Mouse (Mus musculus) thymus, adult 2 months (tissue): ENCODE measurements at regions not wholly inside any gene's neighbourhood (a gene's known extent, or its start where the extent isn't known, plus 50 kb on each side); places are given as distances from the start of the nearest gene placed in this dataset.
A peak's percentile ranks its signal among the peaks of the same experiment; 100 is the strongest.

ENCODE experiments used
- DNase-seq: peaks from one replicate; pipeline ENCODE4 v3.0.0; 2021
- H3K27ac ChIP-seq: fragments of 200-500 bp; 2 replicates; pipeline ENCODE4 v1.5.1; 2012; ENCODE audit warnings: low read length, control low read depth; ENCODE audit not compliant: control insufficient read depth, insufficient read depth
- H3K27me3 ChIP-seq: fragments of 200-500 bp; 2 replicates; pipeline ENCODE4 v1.6.1; 2012; ENCODE audit warnings: mild to moderate bottlenecking, low read length, moderate library complexity, mixed read lengths; ENCODE audit not compliant: control insufficient read depth, insufficient read depth
- H3K36me3 ChIP-seq: fragments of 200-500 bp; 2 replicates; pipeline ENCODE4 v1.6.1; 2012; ENCODE audit warnings: mild to moderate bottlenecking, low read length, moderate library complexity; ENCODE audit not compliant: control insufficient read depth, insufficient read depth
- H3K4me1 ChIP-seq: fragments of 200-500 bp; replicated peaks from 2 replicates; pipeline ENCODE4 v1.6.1; 2012; ENCODE audit warnings: low read length; ENCODE audit not compliant: control insufficient read depth, insufficient read depth
- H3K4me3 ChIP-seq: fragments of 200-500 bp; 2 replicates; pipeline ENCODE4 v1.5.1; 2012; ENCODE audit warnings: mild to moderate bottlenecking, low read length, control low read depth, moderate library complexity; ENCODE audit not compliant: control insufficient read depth, insufficient read depth
- CTCF ChIP-seq: fragments of 200-500 bp; IDR thresholded peaks from 2 replicates; pipeline ENCODE4 v1.5.1; 2012; ENCODE audit warnings: mild to moderate bottlenecking, control low read depth, low read length, moderate library complexity, borderline replicate concordance; ENCODE audit not compliant: control insufficient read depth, poor library complexity, insufficient read depth; ENCODE audit errors: extremely low read depth
- POLR2A ChIP-seq: fragments of 200-500 bp; IDR thresholded peaks from 2 replicates; pipeline ENCODE4 v1.6.1; 2012; ENCODE audit warnings: mild to moderate bottlenecking, low read length, control low read depth, moderate library complexity; ENCODE audit not compliant: control insufficient read depth, poor library complexity, insufficient read depth; ENCODE audit errors: extremely low read depth
- WGBS: fragments of 180-500 bp; shearing (Covaris S2); methylation state at CpG from one replicate; pipeline ENCODE4 v1.1.7; 2018; 5-methylcytosine and 5-hydroxymethylcytosine counted together

- Histone ChIP-seq H3K36me3 (no peaks in the 10 kb centered on the region), H3K4me1 (peaks cover 6% of the 10 kb centered on the region; the same call in 1 of the 2 replicates), H3K27me3 (no peaks in the 10 kb centered on the region), H3K27ac (no peak overlapping the region), H3K4me3 (no peak overlapping the region)
- WGBS = 94% methylated on average over 9 of the region's 9 CpGs
- no peak for TF ChIP-seq CTCF
- TF ChIP-seq POLR2A = no peak
- DNase-seq = no peak
Observed at GRCm38 (mm10) chr13:112192192-112192905, 95.9 kb upstream of the Ankrd55 start.

- H3K27ac ChIP-seq = no peak overlapping the region
- no peaks in the 10 kb centered on the region for H3K36me3 ChIP-seq
- H3K27me3 ChIP-seq = no peaks in the 10 kb centered on the region
- 88% methylated on average over 5 of the region's 5 CpGs for WGBS
- H3K4me3 ChIP-seq = no peak overlapping the region
- no peak for DNase-seq
- H3K4me1 ChIP-seq = peaks cover 8% of the 10 kb centered on the region; the same call in 1 of the 2 replicates
- TF ChIP-seq POLR2A = no peak
- no peak for TF ChIP-seq CTCF
Observed at GRCm38 (mm10) chr13:112193676-112194075, 94.6 kb upstream of the Ankrd55 start.

DNA sequence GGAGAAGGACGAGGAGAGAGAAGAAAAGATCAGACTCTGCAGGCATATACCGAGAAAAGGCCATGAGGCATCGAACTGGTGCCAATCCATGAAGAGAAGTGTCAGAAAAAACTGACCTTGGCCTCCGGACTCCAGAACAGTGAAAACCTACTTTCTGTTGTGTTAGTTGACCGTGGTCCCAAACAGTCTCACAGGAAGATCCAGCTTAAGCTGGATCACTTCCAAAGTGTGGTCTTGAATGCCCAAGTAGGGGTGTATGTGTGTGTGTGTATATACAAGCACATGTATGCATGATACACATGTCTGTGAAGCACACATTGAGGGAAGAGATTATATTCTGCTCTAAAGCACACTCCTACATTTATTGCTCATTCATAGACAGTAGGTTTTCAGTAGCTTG lies 93.3 kb upstream of the Ankrd55 start:
- no peaks in the 10 kb centered on the region for H3K27me3 ChIP-seq

GRCm38 (mm10) chr13:112196789-112197188 lies 91.5 kb upstream of the Ankrd55 start:
- Histone ChIP-seq H3K27me3 (no peaks in the 10 kb centered on the region), H3K27ac (no peak overlapping the region), H3K36me3 (no peaks in the 10 kb centered on the region), H3K4me1 (0 out of 2 replicates have a peak, but pooled peaks cover 3% of the 10 kb centered on the region), H3K4me3 (no peak overlapping the region)
- peak; percentile 46 for DNase-seq
- WGBS = 28% methylated on average over 13 of the region's 13 CpGs
- TF ChIP-seq CTCF (peak; percentile 59; the same call in 1 of the 2 replicates), POLR2A (no peak)

More for the DNA sequence above, 93.3 kb upstream of the Ankrd55 start:
- TF ChIP-seq POLR2A (no peak), CTCF (no peak)
- no peak for DNase-seq
- Histone ChIP-seq H3K27ac (no peak overlapping the region), H3K4me1 (0 out of 2 replicates have a peak, but pooled peaks cover 4% of the 10 kb centered on the region), H3K4me3 (no peak overlapping the region), H3K36me3 (no peaks in the 10 kb centered on the region)
- 90% methylated on average over 5 of the region's 5 CpGs for WGBS

DNA sequence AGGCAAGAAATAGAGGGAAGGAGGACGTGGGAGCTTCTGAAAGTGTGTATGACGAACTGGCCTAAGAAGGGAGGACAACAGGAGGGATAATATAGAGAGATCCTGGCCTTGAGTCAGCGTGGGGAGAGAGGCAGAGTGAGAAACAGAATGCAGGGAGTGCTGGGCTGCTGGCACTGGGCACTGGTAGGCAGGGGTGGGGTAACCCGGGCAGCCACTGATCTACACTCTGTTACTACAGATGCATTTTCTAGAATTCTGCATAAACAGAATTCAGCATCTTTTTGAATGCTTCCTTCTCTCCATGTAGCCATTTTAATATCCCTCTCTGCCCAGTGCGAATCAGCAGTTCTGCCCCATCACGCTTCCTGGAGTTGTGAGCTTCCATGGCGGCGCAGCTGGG lies 84.5 kb upstream of the Ankrd55 start:
- Histone ChIP-seq H3K27ac (no peak overlapping the region), H3K4me3 (no peak overlapping the region), H3K36me3 (no peaks in the 10 kb centered on the region), H3K27me3 (no peaks in the 10 kb centered on the region), H3K4me1 (no peaks in the 10 kb centered on the region)
- no peak for DNase-seq
- no peak for TF ChIP-seq CTCF
- no peak for TF ChIP-seq POLR2A
- WGBS = 93% methylated on average over 8 of the region's 8 CpGs

DNA sequence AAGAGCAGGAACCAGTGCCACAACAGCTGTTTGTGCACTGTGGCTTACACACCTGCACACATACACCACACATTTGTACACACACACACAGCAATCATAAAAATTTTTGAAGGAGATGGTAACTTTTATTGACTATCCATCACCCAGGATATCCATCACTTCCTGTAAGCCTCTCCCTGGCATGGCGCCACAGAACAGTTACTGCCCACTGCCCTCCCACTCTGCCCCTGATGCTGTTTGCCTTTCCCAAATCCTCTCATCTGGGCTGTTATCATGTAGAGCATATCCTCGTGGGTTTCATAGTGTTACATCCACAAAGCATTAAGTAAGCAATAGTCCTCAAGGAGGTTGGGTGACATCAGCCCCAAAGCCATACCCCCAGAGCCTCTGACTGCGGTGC lies 84.0 kb upstream of the Ankrd55 start:
- no peaks in the 10 kb centered on the region for H3K27me3 ChIP-seq
- DNase-seq = no peak
- H3K4me1 ChIP-seq = no peaks in the 10 kb centered on the region
- H3K36me3 ChIP-seq = no peaks in the 10 kb centered on the region
- no peak overlapping the region for H3K4me3 ChIP-seq
- H3K27ac ChIP-seq = no peak overlapping the region
- 88% methylated on average over 3 of the region's 3 CpGs for WGBS
- TF ChIP-seq POLR2A (no peak), CTCF (no peak)

GRCm38 (mm10) chr13:112204813-112205212 lies 83.4 kb upstream of the Ankrd55 start:
- Histone ChIP-seq H3K4me3 (no peak overlapping the region), H3K27ac (no peak overlapping the region), H3K27me3 (no peaks in the 10 kb centered on the region), H3K36me3 (no peaks in the 10 kb centered on the region), H3K4me1 (no peaks in the 10 kb centered on the region)
- WGBS = 93% methylated on average over 5 of the region's 5 CpGs
- no peak for DNase-seq
- TF ChIP-seq CTCF (no peak), POLR2A (no peak)
